Mouse (Mus musculus): ENCODE results near the gene Ak8. TPM values are rescaled to one million over a fixed set of nuclear protein-coding genes. Genes with fewer than 3 reads are reported as not detected.

Gene Ak8
- polyA plus RNA-seq, 1 experiment: 4.5 TPM

DNA sequence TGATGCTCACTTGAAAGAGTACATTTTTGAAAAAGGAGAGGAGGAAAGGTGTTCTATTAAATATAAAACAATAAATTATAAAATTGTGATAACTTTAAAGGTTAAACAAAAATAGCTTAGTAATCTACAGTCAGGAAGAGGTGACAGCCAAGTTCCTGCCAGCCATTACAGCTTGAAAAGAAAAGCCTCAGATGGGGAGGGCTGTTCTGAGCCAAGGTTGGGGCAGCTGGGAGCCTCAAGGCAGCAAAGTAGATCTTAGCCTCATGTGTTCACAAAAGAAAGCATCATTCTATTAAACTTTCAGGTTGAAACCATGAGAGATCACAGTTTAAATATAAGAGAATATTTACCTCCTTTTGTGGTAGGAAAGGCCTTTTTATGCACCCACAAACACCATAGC is 30.7 kb downstream of the Ak8 start:
- no peak for DNase-seq (ENCODE audit: low read depth)

DNA sequence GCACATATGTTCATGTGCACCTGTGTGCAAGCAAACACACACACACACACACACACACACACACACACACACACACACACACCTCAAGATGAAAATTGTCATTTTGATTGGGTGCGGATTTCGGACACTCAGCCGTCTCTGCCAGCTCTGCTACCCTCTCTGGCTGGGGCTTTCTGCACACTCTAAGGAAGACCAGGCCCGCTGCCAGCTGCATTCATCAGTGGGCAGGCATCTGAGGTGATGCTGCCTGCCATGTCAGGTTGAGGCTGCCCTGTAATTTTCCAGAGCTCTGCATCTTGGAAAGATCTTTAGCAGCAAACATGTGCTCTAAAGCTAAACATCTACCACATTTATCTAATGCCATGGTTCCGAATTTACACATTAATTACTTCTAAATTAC is 37.1 kb downstream of the Ak8 start:
- DNase-seq (ENCODE audit: low read depth): no peak

DNA sequence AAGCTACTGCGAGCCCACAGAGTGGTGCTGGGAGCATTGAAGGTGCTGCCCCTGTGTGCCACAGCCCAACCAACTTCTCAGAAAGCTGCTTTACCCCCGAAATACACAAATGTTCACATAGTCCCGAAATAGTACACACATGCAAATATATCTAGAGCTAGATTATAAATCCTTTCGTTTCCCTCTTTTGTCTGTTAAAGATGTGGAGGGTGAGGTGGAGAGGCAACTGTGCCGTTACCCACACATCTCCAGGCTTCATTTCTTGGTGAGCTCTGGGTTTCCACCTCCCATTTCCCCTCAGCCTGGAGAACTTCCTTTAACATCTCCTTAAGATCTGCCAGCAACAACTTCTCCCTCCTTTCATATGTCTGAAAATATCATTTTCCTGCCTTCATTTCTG is 40.2 kb downstream of the Ak8 start:
- no peak for DNase-seq (ENCODE audit: low read depth)

DNA sequence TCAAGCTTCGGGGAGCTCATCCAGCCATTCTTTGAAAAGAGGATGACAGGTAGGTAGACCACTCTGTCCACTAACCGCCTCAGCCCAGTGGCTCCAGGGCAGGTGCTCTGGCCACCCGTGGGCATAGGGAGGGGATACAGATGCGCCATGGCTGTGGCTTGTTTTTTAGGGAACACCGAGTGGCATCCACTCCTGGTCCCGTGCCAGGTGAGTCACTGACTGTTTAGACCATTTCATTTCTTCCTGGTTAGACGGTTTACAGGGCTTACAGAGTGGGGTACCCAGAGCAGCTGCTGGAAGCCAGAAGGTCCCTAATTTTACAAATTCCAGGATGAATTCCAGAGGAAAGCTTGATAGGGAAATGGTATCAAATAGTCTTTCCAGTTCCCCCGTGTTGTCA is 42.7 kb downstream of the Ak8 start:
- no peak for DNase-seq (ENCODE audit: low read depth)

DNA sequence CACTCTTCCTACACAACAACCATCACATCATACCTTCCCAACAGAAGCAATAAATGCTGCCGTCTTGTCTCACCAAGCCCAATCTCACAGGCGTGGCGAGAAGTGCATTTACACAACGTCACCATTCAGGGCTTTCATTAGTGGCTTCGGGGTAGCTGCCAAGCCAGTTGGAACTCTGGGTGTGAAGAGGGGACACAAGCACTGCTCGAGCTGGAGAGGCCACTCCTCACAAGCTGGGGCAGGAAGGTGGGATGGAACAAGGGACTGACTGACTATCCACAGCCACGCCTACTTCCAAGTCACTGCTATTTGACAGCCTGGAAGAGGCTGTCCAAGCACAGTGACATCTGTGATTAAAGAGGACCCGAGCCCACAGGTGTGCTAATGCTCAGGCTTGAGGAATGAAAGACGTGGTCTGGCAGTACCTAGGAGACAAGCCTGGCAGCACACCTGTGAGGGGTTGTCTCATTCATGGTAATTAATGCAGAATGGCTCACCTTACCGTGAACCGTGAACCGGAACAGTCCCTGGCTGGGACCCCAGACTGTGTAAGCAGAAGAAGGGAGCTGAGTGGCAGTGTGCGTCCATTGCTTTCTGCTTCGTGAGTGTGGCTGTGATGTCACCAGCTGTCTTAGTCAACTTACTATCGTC is 46.8 kb downstream of the Ak8 start:
- DNase-seq (ENCODE audit: low read depth): no peak

DNA sequence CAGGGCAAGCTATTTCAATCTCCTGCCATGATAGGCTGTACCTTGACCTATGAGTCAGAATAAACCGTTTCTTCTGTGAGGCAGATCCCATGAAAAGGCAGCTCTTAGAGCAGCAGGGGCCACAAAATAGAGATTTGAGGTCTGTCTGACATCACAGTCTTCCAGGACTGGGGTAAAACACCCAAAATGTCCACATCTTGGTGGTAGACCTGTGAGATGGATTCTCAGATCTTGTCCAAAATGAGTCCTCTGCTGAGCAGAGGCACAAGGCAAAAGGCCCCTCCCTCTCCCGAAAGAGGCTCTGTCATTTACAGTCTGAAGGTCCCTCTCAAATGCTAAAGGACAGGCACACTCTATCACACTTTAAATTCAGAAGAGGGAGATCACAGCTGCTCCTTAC is 47.7 kb downstream of the Ak8 start:
- no peak for DNase-seq (ENCODE audit: low read depth)

DNA sequence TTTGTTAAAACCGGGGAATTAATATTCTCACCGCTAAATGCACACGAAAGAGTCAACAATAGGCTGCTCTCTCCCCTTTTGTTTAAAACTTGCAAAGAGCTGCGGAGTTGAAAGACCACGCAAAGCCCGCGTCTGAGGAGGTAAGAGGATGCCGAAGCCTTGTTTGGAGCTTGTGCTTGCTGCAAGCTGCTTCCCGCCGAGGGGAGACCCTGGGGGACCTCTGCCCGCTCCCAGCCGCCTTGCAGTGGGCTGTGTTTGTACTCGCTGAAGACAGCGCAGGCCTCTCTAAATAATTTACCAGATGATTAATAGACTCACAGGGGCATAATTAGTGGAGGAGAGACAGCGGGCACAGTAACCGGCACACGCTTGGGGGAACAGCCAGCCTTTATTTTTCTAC is 51.2 kb downstream of the Ak8 start:
- no peak for DNase-seq (ENCODE audit: low read depth)

DNA sequence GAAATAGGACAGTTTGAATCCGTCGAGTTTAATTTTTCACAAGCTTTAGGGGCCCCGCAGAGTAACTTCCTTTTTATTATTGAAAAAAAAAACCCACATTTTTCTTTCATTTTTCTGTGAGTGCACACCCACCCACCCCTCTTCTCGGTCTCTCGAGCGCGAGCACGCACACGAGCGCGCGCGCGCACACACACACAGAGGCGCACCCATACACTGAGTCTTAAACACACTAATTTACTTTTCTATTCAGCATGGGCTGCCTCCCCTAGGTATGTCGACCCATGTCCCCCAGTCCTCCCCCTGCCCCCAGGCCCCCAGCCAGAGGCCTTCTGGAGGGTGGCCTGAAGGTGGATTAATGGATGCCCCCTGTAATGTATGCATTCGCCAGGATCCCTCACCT is 51.7 kb downstream of the Ak8 start:
- DNase-seq (ENCODE audit: low read depth): no peak

DNA sequence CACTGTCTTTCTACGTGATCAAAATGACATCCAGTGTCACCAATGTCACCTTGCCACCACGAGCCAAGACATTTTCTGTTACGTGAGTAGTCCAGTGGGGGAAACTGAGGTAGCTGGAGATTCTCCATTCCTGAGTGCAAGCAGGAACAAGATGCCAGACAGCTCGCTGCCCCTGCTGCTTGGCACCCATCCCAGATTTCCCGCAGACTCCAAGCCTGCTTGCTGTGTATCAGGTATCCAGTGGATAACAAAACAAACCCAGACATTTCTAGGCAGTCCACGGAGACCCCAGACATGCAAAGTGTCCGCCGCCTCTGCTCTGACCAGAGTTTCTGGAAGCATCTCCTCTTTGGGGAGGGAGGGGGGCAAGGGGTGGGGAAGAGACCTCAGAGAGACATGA is 52.4 kb downstream of the Ak8 start:
- DNase-seq (ENCODE audit: low read depth): no peak

DNA sequence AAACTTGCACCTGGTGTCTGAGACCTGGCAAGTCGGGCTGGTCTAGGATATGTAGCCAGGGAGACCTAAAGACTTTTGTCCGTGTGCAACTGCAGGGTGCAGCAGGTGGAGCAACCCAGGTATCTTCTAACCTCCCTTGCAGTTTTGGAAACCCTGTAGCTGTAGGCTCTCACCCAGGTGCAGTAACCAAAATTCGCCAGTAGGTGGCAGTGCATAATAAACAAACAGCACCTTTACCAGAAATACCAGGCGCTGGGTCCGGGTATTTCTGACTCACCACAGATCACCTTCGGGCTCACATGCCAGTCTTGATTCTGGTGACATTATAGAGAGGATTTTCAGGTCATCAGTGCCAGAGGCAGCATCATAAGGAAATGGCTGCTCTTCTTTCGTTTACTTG is 55.5 kb downstream of the Ak8 start:
- DNase-seq (ENCODE audit: low read depth): peak; percentile 14

DNA sequence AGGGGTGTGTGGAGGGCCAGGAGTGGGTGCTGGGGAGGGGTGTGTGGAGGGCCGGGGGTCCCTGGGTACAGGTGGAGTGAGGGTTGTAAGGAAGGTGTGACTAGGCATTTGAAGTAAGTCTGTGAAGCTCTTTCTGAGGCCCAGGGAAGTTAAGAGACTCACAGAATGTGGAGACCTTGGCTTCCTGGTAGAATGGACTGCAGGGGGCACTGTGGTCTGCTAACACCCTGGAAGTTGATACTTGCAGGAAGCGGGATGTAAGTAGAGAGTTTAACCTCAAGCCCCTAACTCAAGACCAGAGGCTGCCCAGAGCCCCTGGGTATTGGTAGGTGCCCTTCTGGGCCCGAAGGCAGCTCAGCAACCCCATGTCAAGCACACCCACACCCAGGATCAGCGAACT is 56.2 kb downstream of the Ak8 start:
- DNase-seq (ENCODE audit: low read depth): no peak

DNA sequence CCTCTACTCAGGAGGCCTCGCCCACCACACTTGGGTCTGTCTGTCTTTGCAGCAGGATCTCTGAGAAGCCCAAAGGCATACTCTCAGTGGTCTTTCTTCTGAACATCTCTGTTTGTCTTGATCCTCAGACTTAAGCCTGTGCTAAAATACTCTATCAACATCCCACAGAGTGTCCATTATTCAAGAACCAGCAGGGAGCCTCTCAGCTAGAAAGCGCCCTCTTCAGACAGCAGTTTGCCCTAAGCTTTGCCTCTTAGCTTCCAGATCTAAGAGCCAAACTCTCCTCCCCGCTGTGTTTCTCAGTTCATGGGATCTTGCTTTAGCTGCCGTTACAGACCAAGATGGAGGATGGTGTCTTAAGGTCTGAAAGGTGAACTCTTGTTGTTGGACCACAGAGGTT is 59.5 kb downstream of the Ak8 start:
- DNase-seq (ENCODE audit: low read depth): no peak

DNA sequence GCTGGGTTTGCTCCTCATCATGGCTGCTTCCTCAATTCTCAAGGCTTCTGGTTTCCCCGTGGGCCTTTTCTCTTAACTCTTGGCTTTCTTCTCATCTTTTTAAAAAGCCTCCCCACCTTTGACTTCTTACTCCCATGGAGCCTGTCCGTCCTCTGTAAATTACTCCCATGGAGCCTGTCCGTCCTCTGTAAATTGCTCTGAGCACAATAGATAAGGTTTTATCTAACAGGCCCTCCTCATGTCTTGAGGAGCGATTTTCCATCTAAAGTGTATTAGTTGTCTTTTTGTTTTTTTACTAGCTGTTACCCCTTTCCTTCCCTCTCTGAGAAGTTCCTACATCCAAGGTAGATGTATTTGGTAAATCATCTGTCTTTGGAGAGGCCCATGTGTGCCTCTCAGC is 66.6 kb downstream of the Ak8 start:
- DNase-seq (ENCODE audit: low read depth): no peak

DNA sequence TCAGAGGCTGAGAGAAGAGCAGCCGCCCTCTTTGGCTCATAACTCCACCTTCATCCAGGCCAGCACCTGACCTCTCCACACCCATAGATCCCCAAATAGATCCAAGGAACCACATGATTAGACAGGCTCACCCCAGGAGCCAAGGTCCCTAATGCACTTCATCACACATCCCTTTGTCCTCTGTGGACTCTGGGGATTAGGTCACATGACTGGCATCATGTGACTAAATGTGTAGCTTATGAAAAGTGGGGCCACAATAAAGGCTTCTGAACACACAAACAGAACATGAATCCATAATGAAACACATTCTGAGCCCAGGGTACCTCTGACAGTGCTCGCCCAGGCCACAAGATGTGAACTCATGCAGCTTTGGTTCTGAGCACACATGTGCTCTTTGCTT is 67.1 kb downstream of the Ak8 start:
- no peak for DNase-seq (ENCODE audit: low read depth)

DNA sequence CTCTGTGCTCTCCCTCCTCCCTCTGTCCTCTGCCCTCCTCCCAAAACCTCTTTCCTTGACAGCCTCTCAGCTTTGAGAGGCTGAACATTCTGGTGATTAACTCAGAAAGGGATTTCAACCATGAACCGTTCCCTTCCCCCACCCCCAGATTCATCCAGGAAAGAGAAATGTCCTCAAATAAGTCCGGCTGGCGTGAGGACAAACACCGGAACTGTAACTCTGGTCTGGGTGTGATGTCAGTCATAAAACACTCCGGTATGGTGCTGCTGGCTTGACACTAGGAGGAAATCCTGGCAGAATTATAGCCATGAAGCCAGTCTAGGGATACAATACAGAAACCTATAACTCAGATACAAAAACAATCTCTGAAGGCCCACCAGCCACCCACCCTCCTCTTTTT is 70.7 kb downstream of the Ak8 start:
- no peak for DNase-seq (ENCODE audit: low read depth)

DNA sequence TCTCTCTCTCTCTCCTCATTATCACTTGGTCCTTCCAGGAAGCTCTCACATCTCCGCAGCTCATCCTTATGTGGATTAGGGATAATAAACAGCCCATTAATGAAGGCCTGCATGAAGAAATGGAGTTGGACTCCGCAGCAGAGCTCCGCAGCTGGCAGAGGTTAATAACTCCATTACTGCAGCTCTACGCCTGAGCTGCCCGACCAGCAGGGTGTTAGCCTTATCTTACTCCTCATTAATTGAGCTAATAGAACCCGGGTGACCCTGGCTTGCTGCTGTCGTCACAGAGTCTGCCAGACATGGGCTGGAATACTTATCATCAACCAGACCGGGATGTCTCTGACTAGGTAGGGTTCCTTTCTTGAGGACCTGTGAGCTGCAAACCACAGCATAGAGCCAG is 74.1 kb downstream of the Ak8 start:
- no peak for DNase-seq (ENCODE audit: low read depth)

DNA sequence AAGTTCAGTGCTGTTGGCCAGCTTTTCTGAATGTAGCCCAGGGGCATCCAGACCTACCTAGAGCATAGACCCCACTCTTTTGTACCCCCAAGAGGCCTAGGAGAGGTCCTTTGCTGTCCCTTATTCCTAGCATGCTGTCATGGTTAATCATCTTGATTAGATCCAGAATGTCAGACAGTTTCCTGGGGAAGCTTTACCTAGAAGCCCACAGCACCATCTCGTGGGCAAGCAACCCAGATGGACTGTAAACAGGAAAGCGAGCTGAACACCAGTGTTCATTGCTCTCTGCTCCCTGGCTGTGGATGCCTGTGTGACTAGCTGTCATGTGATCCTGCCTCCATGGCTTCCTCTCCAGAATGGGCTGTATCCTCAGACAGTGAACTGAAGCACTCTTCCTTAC is 76.8 kb downstream of the Ak8 start:
- no peak for DNase-seq (ENCODE audit: low read depth)

DNA sequence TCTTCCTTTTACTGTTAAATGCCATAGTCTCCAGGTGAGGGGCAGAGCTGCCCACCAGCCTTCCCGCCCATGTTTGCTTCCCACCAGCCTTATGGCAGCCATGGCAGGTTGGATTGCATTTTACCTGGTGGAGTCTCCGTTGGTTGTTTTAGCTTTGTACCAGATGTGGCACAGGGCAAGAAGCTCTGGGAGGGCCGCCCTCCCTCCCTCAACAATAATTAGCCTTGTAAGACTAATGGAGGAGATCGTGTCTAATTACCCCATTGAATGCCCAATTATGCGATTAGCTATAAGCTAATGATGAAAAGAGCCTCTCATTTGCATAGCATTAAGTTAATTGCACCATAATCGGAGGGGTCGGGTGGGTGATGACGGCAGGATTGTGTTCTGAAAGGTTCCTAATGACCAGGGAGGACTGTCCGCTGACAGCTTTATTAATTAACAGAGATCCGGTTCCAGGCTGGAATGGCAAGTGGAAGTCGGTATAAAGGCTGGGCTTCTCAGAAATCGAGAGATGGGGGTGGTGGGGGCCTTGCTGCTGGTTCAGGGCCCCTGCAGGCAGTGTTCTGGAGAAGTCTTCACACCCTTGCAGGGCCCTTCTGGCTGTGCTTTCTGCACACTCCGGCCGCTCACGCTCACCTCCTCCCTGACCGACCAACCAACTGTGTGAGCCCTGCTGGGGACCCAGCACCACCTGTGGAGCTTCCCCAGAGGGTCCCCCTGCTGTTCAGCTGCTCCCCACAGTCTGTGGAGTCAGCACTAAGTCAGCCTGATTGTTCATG is 80.2 kb downstream of the Ak8 start:
- no peak for DNase-seq (ENCODE audit: low read depth)

DNA sequence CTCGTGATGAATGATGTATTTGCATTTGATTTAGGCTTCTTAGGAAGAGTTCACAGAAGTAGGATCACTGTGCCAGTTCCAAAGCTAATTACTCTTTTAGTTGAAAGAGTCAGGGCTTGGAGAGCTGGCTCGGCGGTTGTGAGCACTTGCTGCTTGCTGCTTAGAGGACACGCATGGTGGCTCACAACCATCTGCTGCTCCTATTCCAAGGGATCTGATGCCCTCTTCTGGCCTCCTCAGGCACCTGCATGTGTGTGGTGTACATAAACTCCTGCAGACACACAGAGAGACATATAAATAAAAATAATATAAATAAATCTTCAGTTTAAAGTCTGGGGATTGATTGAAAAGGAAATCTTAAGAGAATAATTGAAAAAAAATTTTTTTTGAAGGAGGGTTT is 81.3 kb downstream of the Ak8 start:
- no peak for DNase-seq (ENCODE audit: low read depth)

DNA sequence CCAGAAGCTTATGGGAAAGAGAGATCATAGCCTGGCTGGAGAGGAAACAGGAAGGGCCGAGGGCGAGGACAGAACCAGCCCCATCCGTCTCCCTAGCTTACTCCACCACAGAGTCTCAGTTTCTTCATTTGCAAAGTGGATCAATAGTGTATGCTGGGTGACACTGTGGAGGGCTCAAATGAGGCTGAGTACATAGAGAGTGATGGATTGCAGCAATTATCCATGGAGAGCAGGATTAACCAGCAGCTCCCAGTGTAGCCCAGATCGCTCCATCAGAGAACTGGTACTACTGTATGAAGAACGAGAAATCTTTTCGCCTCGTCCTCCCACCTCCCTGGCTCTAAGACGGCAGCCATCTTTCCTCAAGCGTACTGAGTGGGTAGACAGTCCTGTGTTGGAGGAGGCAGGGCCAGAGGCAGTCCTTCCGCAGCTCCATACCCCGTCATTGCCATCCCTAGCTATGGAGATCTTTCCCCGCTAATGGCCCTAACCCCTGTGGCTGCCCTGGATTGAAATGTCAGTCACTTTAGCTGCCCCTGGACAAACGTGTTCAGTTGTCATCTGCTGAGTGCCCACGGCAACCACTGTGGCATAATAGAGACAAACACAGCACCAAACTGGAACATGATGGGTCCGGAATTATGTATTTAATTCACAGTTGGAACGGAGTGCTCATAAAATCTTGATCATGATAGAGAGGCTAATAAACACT is 86.5 kb downstream of the Ak8 start:
- no peak for DNase-seq (ENCODE audit: low read depth)

DNA sequence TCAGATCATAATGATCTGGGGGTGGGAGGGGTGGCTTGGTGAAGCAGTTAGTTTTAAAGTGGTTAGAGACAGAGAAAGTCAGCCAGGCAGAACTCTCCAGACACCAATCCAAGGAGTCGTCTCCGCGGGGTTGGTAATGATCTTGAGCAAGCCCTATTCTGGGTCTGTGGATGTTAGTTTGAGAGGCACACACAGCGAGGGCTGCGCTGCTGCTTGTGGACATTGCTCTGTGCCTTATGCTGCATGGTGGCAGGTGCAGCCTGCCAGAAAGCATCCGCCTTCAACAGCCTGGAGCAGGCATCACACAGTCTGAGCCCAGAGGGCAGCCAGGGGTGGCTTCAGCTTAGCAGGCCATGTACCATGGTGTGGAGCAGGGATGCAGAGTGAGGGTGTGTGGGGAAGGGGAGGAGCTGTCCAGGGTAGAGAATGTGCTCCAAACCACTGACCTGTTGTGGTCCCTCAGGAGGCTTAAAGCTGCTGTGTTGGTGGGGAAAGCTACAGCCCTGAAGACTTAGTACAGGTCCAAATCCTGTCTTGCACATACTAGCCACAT is 87.2 kb downstream of the Ak8 start:
- DNase-seq (ENCODE audit: low read depth): no peak

DNA sequence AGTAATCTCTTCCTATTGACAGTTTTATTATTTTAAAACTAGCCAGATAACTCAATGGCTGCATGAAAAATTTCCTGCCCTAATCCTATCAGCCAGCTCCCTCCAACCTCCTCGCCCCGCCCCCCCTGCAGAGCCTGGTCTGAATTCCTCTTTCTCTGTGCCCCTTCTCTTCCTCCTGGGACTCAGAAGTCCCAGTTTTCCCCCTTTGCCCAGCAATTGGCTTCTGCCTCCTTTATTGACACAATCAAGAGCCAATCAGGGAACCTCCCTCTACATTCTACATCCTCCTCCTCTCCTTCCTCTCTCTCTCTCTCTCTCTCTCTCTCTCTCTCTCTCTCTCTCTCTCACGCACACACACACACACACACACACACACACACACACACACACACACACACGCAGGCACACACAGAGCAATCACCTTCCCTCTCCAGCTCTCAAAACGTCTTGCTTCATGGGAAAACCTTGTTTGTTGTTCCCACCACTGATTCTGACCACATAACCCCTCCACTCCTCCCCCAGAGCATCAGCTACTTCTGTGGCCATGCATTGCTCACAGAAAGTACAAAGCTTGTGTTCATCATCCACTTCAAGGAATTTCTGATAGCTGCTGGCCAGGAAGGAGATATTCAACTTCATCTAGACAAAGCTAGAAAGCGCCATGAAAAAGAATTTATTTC is 93.1 kb downstream of the Ak8 start:
- DNase-seq (ENCODE audit: low read depth): no peak

All from gonadal fat pad, adult 2 months (tissue).